Mouse (Mus musculus) lung, postnatal 0 days (tissue): ENCODE results near the gene Ppp4r2. TPM values are rescaled to one million over a fixed set of nuclear protein-coding genes. Genes with fewer than 3 reads are reported as not detected.
A peak's percentile ranks its signal among the peaks of the same experiment; 100 is the strongest.

Experiments
- ATAC-seq: fragments of 200-750 bp; cut with Nextera tagmentation; 2 replicates; pipeline ENCODE4 v1.8.0; 2017; ENCODE audit warnings: moderate library complexity
- DNase-seq: peaks from one replicate; pipeline ENCODE4 v3.0.0-alpha.2; 2016; ENCODE audit warnings: low spot score
- H3K27ac ChIP-seq: fragments of 300-500 bp; sonication (generic); 2 replicates; pipeline ENCODE4 v1.5.1; 2014; ENCODE audit warnings: antibody characterized with exemption, mild to moderate bottlenecking, low read length, mixed read lengths
- H3K27me3 ChIP-seq: fragments of 300-500 bp; sonication (generic); replicated peaks from 2 replicates; pipeline ENCODE4 v1.6.1; 2014; ENCODE audit warnings: low read length, mixed read lengths; ENCODE audit not compliant: insufficient read depth
- H3K36me3 ChIP-seq: fragments of 300-500 bp; sonication (generic); 2 replicates; pipeline ENCODE4 v1.6.1; 2014; ENCODE audit warnings: low read length, mixed read lengths; ENCODE audit not compliant: insufficient read depth
- H3K4me1 ChIP-seq: fragments of 300-500 bp; sonication (generic); 2 replicates; pipeline ENCODE4 v1.6.1; 2014; ENCODE audit warnings: antibody characterized with exemption, low read depth, low read length, mixed read lengths; ENCODE audit not compliant: insufficient read depth
- H3K4me2 ChIP-seq: fragments of 300-500 bp; sonication (generic); replicated peaks from 2 replicates; pipeline ENCODE4 v1.6.1; 2014; ENCODE audit warnings: low read depth, mild to moderate bottlenecking, low read length, moderate library complexity, mixed read lengths
- H3K4me3 ChIP-seq: fragments of 300-500 bp; sonication (generic); 2 replicates; pipeline ENCODE4 v1.5.1; 2014; ENCODE audit warnings: low read depth, low read length
- H3K9ac ChIP-seq: fragments of 300-500 bp; sonication (generic); replicated peaks from 2 replicates; pipeline ENCODE4 v1.6.1; 2014; ENCODE audit warnings: low read depth, mild to moderate bottlenecking
- H3K9me3 ChIP-seq: fragments of 300-500 bp; sonication (generic); 2 replicates; pipeline ENCODE4 v1.6.1; 2016; ENCODE audit warnings: low read length, mixed read lengths
- CTCF ChIP-seq: IDR thresholded peaks from 2 replicates; pipeline ENCODE4 v1.5.1; 2016; ENCODE audit warnings: antibody characterized with exemption, mild to moderate bottlenecking
- EP300 ChIP-seq: IDR thresholded peaks from 2 replicates; pipeline ENCODE4 v1.6.1; 2016; ENCODE audit warnings: antibody characterized with exemption, mild to moderate bottlenecking, control low read depth
- WGBS: fragments of 180-500 bp; shearing (Covaris S2); extraction: QIAGEN DNeasy Blood & Tissue Kit; methylation state at CpG from one replicate; pipeline ENCODE4 v1.1.7; 2014; 5-methylcytosine and 5-hydroxymethylcytosine counted together
- polyA plus RNA-seq: library from polyadenylated mRNA; unstranded; fragments of >200 nt; fragmentation: Nextera tagmentation; extraction: Ambion mirVana; gene quantifications from 2 replicates; pipeline ENCODE4 v1.2.1, GENCODE M21; 2015

Gene Ppp4r2
- polyA plus RNA-seq, 1 experiment from 2014 or later = 12.1 TPM

DNA sequence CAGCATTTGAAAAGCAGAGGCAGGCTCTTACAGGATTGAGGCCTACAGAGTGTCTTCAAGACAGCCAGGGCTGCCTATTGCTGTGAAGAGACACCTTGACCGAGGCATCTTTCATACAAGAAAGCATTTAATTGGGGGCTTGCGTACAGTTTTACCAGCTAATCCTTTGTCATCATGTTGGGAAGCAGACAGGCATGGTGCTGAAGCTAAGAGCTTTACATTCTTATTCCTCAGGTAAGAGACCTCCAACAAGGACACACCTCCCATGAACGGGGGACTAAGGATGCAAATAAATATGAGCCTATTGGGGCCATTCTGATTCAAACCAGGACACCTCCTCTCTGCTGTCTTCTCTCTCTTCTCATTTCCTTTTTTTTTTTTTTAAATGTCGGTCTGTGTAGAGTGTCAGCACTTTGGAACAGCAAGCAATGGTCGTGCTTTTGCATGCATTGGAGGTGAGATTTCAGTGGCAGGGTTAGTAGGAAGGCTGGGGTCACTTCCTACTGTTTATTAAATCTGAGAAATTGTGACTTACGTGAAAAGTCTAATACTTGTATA, 25.1 kb upstream of the Ppp4r2 start:
- Histone ChIP-seq H3K9ac (no peak overlapping the region), H3K36me3 (no peaks in the 10 kb centered on the region), H3K4me1 (no peaks in the 10 kb centered on the region), H3K27me3 (no peaks in the 10 kb centered on the region), H3K27ac (no peak overlapping the region), H3K4me3 (no peak overlapping the region), H3K9me3 (no peaks in the 10 kb centered on the region), H3K4me2 (no peak overlapping the region)
- ATAC-seq (no peak), DNase-seq (no peak)
- TF ChIP-seq CTCF = no peak
- 91% methylated on average over 6 of the region's 6 CpGs for WGBS

DNA sequence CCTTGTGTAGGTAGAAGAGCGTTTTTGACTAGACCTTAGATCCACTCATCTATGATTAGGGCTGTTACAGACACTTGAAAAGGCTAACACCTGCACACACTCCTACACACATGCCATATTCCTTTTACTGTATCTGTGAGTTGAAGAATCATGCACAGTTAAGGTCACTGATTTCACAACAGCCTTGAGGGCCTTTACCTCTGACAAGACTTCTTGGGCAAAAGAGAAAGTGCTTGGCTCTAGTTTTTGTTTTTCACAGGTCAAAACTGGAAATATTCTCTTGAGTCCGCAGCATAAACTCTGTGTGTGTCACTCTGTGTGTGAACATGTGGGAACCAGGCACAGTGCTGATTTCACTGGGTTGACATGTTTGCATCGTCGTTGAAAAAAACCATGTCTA, 23.3 kb upstream of the Ppp4r2 start:
- Histone ChIP-seq H3K4me1 (no peaks in the 10 kb centered on the region), H3K4me2 (no peak overlapping the region), H3K9me3 (no peaks in the 10 kb centered on the region), H3K9ac (no peak overlapping the region), H3K27me3 (no peaks in the 10 kb centered on the region), H3K27ac (no peak overlapping the region), H3K4me3 (no peak overlapping the region), H3K36me3 (no peaks in the 10 kb centered on the region)
- WGBS = 76% methylated on average over 4 of the region's 4 CpGs
- ATAC-seq (no peak), DNase-seq (no peak)
- no peak for TF ChIP-seq EP300
- no peak for TF ChIP-seq CTCF

DNA sequence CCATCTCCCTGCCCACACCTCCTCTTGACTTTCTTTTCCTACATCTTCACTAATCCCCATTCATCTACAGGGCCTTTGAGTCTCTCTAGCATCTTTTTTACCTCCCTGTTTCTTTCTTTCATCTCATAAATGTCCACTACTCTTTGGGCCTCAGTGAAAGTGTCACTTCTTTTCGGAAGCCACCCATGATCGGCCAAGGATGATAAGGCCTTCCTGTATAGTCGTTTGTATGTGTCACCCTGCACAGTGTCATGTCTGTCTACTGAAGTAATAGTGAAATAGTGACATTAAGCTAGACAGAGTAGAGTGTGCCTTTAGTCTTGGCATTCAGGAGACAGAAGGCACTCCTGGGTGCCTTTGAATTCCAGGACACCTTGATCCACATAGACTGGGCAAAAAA, 21.7 kb upstream of the Ppp4r2 start:
- ATAC-seq (no peak), DNase-seq (no peak)
- Histone ChIP-seq H3K27ac (no peak overlapping the region), H3K9ac (no peak overlapping the region), H3K9me3 (no peaks in the 10 kb centered on the region), H3K4me1 (no peaks in the 10 kb centered on the region), H3K27me3 (no peaks in the 10 kb centered on the region), H3K36me3 (no peaks in the 10 kb centered on the region), H3K4me2 (no peak overlapping the region), H3K4me3 (no peak overlapping the region)
- WGBS = 76% methylated on average over 3 of the region's 3 CpGs
- TF ChIP-seq CTCF (no peak), EP300 (no peak)

DNA sequence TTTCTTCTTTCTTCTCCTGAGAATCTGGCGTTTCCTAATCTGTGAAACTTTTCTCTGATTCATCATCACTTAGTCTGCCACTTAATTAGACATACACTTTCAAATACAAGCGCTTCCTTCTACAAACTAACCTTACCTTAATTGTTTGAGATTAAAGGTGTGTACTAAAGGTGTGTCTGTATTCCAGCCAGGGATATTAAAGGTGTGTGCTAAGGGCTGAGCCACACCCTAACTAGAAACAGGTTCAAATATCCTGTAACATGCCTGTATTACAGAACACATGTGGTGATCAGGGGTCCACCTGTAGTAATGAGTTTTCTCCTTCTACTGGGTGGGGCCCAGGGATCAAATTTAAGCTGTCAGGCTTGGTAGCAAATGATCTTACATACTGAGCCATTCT, 12.1 kb upstream of the Ppp4r2 start:
- DNase-seq (no peak), ATAC-seq (no peak)
- H3K9ac ChIP-seq = no peak overlapping the region
- no peaks in the 10 kb centered on the region for H3K36me3 ChIP-seq
- TF ChIP-seq CTCF (no peak), EP300 (no peak)
- no peaks in the 10 kb centered on the region for H3K9me3 ChIP-seq
- 71% methylated on average over 2 of the region's 2 CpGs for WGBS
- H3K27me3 ChIP-seq = no peaks in the 10 kb centered on the region
- no peaks in the 10 kb centered on the region for H3K4me1 ChIP-seq
- H3K27ac ChIP-seq = no peak overlapping the region
- H3K4me3 ChIP-seq = no peak overlapping the region
- no peak overlapping the region for H3K4me2 ChIP-seq

DNA sequence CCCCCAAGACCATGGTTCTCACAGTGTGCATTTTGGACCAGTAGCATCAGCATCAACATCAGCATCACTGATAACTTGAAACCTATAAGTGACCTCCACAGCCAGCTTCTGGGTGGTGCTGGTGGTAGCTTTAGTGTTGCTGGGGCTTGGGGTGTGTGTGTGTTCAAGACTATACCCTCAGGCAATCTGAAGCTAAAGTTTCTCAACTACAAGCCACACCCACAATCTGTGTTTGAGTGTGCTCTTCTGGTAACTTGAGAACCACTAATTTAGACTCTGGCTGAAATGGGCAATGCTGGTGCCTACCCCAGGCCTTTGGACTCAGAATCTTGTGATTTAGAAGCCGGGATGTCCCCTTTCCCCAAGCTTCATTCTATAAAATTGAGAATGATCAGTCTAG, 10.1 kb upstream of the Ppp4r2 start:
- no peak for TF ChIP-seq CTCF
- no peak for TF ChIP-seq EP300
- Histone ChIP-seq H3K9me3 (no peaks in the 10 kb centered on the region), H3K36me3 (no peaks in the 10 kb centered on the region), H3K27me3 (no peaks in the 10 kb centered on the region), H3K27ac (no peak overlapping the region), H3K4me1 (no peaks in the 10 kb centered on the region), H3K4me2 (no peak overlapping the region), H3K4me3 (no peak overlapping the region), H3K9ac (no peak overlapping the region)
- DNase-seq (no peak), ATAC-seq (no peak)
- WGBS = 64% methylated on average over 1 of the region's 1 CpGs

DNA sequence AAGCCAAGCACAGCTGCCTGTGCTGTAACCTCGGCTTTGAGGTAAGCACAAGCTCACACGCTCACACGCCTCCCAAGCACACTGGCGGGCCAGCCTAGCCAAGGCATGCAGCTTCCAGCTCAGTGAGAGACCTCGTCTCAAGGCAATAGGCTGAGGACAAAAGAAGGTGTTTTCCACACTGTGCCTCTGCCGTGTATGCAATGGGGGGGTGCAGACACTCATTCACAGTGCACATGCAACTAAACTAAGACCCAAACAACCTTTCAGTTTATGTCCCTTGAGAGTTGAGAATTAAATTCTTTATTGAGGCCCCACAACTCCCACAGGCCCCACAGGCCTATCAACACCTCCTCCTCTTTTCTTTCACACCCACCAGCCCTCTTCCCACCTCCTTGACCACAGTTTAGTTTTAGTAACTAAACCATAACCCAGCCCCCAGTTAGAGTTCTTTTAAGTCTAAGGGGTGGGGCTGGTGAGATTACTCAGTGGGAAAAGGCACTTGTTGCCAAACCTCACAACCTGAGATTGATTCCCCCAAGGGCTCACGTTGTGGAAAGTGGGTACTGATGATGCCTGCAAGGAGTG, 8.9 kb upstream of the Ppp4r2 start:
- Histone ChIP-seq H3K27me3 (no peaks in the 10 kb centered on the region), H3K4me2 (no peak overlapping the region), H3K9me3 (no peaks in the 10 kb centered on the region), H3K36me3 (no peaks in the 10 kb centered on the region), H3K4me1 (no peaks in the 10 kb centered on the region), H3K27ac (no peak overlapping the region), H3K9ac (no peak overlapping the region), H3K4me3 (no peak overlapping the region)
- DNase-seq = no peak
- no peak for ATAC-seq
- WGBS = 57% methylated on average over 7 of the region's 7 CpGs
- TF ChIP-seq CTCF (no peak), EP300 (no peak)

DNA sequence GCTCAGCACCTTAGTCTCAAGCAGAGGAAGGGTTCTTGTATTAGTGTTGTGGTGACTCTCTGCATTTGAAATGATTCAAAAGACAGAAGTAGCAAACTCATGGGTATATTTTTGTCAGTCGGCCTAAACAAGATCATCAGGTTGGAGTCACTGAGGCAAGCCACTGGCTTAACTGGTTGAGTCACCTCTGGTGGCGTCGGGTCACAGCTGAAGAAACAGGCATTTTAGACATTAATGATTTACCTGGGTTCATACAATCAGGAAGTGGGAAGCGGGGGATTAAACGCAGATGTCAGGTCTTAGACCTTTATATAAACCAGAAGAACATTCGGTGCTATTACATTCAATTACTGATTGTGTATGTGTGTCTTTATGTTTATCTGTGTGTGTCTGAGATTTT, 7.4 kb upstream of the Ppp4r2 start:
- Histone ChIP-seq H3K4me1 (no peaks in the 10 kb centered on the region), H3K4me2 (no peak overlapping the region), H3K9me3 (no peaks in the 10 kb centered on the region), H3K4me3 (no peak overlapping the region), H3K36me3 (no peaks in the 10 kb centered on the region), H3K27me3 (no peaks in the 10 kb centered on the region), H3K9ac (no peak overlapping the region), H3K27ac (no peak overlapping the region)
- no peak for ATAC-seq
- DNase-seq = peak; percentile 13
- 56% methylated on average over 6 of the region's 6 CpGs for WGBS
- TF ChIP-seq CTCF = no peak
- no peak for TF ChIP-seq EP300
